Mouse (Mus musculus): Measurements from ENCODE around the gene D130052B06Rik. TPM values are rescaled to one million over a fixed set of nuclear protein-coding genes. Genes with fewer than 3 reads are reported as not detected.

Gene D130052B06Rik
- total RNA-seq, 2 experiments from 2014 or later, result not detected

DNA sequence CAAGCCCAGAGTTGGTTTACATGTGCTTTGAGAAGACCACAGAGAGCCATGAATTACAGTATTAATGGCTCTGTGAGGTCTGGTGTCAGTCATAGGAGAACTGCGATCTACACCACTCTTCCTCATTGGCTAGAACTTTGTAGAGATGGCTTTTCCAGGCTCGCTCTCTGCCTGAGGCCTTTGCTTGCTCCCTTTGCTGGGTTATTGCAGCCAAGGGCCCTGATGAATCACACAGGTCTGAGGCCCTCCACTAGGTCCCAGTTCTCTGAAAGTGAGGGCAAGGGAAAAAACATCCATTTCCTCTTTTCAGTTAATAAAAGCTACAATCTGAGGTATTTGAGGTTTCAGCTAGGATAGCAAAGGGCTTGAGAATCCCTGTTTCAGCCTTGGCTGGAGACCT, 64.5 kb downstream of the D130052B06Rik start:
- DNase-seq, result no peak

DNA sequence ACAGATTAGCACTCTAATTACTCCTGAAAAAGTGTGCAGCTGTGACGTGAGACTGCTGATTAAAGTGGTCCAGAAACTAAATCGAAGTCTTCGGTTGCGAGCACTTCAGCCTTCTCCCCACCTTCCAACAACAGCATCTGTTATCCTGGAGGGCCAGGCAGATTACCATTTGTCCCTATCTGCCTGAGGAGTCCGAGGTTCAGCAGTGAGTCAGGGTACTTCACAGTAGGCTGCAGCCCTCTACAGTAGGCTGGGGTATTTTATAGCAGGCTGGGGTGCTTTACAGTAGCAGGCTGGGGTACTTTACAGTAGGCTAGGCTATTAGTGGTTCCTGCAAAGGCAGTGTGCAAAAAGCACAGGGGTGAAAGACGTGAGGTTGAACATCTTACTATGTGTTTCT, 69.3 kb downstream of the D130052B06Rik start:
- no peak for DNase-seq

DNA sequence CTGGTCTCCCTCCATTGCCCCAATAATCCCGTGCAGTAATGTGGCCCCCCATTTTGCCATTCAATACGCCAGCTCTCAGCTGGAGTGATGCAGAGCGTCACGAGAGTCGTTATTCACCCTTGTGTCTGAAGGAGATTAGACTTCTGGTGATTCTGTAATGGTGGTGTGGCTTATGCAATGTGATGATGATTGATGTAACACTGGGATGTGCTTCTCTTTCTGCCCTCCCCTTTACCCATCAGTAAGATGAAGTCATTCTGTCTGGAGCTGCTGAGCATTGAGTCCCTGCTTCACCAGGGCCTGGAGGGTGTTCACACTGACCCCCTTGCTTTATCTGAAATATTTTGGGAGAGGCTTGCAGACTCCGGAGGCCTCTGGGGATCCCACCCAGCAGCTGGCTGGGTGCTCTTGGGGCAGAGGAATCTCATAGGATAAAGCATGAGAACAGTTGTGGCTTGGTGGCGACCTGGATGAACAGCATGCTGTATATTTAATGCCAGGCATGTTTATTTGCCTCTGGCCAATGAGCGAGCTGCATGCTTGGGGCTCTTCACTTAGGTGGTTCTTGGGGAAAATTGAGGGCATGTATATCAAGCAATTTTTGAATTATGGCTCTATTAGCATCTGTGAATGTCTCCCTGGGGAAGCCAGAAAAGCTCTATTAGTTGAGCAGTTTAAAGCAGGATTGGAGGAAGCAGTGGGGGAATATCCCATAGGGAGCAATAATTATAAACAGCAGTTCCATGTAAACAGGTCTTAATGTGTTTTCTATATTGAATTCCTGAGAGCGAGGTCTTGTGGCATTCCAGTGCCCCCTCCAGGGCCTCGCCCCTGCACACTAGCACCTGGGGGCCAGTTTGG, 71.2 kb downstream of the D130052B06Rik start:
- no peak for DNase-seq

Other genes with a start within 250 kb of the D130052B06Rik start
- gene Ranbp17, start 85.6 kb upstream of the D130052B06Rik start, total RNA-seq (2021), result under 1 TPM; 0.22 to 0.39 TPM
- gene Gabrp, start 20.3 kb upstream of the D130052B06Rik start, total RNA-seq (2021), result 1 to 10 TPM in 1 of 2 experiments, not detected in 1; 1.1 TPM

All from heart, adult 18-20 months (tissue).